Mouse (Mus musculus) thymus, adult 2 months (tissue): ENCODE results near the gene Pnma1. TPM values are rescaled to one million over a fixed set of nuclear protein-coding genes. Genes with fewer than 3 reads are reported as not detected.

Experiments used
- DNase-seq: peaks from one replicate; pipeline ENCODE4 v3.0.0; 2021
- H3K27ac ChIP-seq: fragments of 200-500 bp; 2 replicates; pipeline ENCODE4 v1.5.1; 2012; ENCODE audit warnings: low read length, control low read depth; ENCODE audit not compliant: control insufficient read depth, insufficient read depth
- H3K27me3 ChIP-seq: fragments of 200-500 bp; 2 replicates; pipeline ENCODE4 v1.6.1; 2012; ENCODE audit warnings: mild to moderate bottlenecking, low read length, moderate library complexity, mixed read lengths; ENCODE audit not compliant: control insufficient read depth, insufficient read depth
- H3K36me3 ChIP-seq: fragments of 200-500 bp; 2 replicates; pipeline ENCODE4 v1.6.1; 2012; ENCODE audit warnings: mild to moderate bottlenecking, low read length, moderate library complexity; ENCODE audit not compliant: control insufficient read depth, insufficient read depth
- H3K4me1 ChIP-seq: fragments of 200-500 bp; replicated peaks from 2 replicates; pipeline ENCODE4 v1.6.1; 2012; ENCODE audit warnings: low read length; ENCODE audit not compliant: control insufficient read depth, insufficient read depth
- H3K4me3 ChIP-seq: fragments of 200-500 bp; 2 replicates; pipeline ENCODE4 v1.5.1; 2012; ENCODE audit warnings: mild to moderate bottlenecking, low read length, control low read depth, moderate library complexity; ENCODE audit not compliant: control insufficient read depth, insufficient read depth
- CTCF ChIP-seq: fragments of 200-500 bp; IDR thresholded peaks from 2 replicates; pipeline ENCODE4 v1.5.1; 2012; ENCODE audit warnings: mild to moderate bottlenecking, control low read depth, low read length, moderate library complexity, borderline replicate concordance; ENCODE audit not compliant: control insufficient read depth, poor library complexity, insufficient read depth; ENCODE audit errors: extremely low read depth
- POLR2A ChIP-seq: fragments of 200-500 bp; IDR thresholded peaks from 2 replicates; pipeline ENCODE4 v1.6.1; 2012; ENCODE audit warnings: mild to moderate bottlenecking, low read length, control low read depth, moderate library complexity; ENCODE audit not compliant: control insufficient read depth, poor library complexity, insufficient read depth; ENCODE audit errors: extremely low read depth
- WGBS: fragments of 180-500 bp; shearing (Covaris S2); methylation state at CpG from one replicate; pipeline ENCODE4 v1.1.7; 2018; 5-methylcytosine and 5-hydroxymethylcytosine counted together
- polyA plus RNA-seq: library from polyadenylated mRNA; depleted of rRNA; stranded (reverse); fragments of >200 nt; gene quantifications from 2 replicates; pipeline ENCODE4 v1.2.3, GENCODE M21; 2012; rRNA removed

The Pnma1 gene
- polyA plus RNA-seq, 1 experiment: 0.28 TPM

- no peaks in the 10 kb centered on the region for H3K27me3 ChIP-seq
- no peak overlapping the region for H3K4me3 ChIP-seq
- no peak overlapping the region for H3K27ac ChIP-seq
- no peaks in the 10 kb centered on the region for H3K36me3 ChIP-seq
- H3K4me1 ChIP-seq: no peaks in the 10 kb centered on the region
- no peak for TF ChIP-seq POLR2A
- no peak for TF ChIP-seq CTCF
- DNase-seq: no peak
- 100% methylated on average over 2 of the region's 2 CpGs for WGBS
Measured at GRCm38 (mm10) chr12:84099605-84100004, 48.7 kb downstream of the Pnma1 start.

Other genes with a start within 250 kb of the Pnma1 start
- gene Numb, start 226.6 kb downstream of the Pnma1 start, polyA plus RNA-seq: 42.0 and 44.4 TPM in 2 replicates
- 23.9 and 32.9 TPM in 2 replicates for gene Riox1, start 197.9 kb downstream of the Pnma1 start, polyA plus RNA-seq
- not detected in 2 replicates for gene Heatr4, start 163.6 kb downstream of the Pnma1 start, polyA plus RNA-seq
- 9.1 and 11.2 TPM in 2 replicates for gene Acot2, start 160.6 kb downstream of the Pnma1 start, polyA plus RNA-seq
- 3.6 TPM in 2 replicates for gene Acot1, start 139.0 kb downstream of the Pnma1 start, polyA plus RNA-seq
- gene Acot4, start 110.1 kb downstream of the Pnma1 start, polyA plus RNA-seq: 0.65 and 0.66 TPM in 2 replicates
- not detected in 2 replicates for gene Gm49366, start 109.6 kb downstream of the Pnma1 start, polyA plus RNA-seq
- gene Acot3, start 96.3 kb downstream of the Pnma1 start, polyA plus RNA-seq: not detected in 2 replicates
- 1.1 and 1.6 TPM in 2 replicates for gene Acot5, start 79.2 kb downstream of the Pnma1 start, polyA plus RNA-seq
- 1.5 and 1.6 TPM in 2 replicates for gene Acot6, start 47.8 kb downstream of the Pnma1 start, polyA plus RNA-seq
- 2.2 and 3.0 TPM in 2 replicates for gene Dnal1, start 34.1 kb downstream of the Pnma1 start, polyA plus RNA-seq
- gene Elmsan1, start 70.4 kb upstream of the Pnma1 start, polyA plus RNA-seq: 26.1 and 30.9 TPM in 2 replicates
- gene Ptgr2, start 136.7 kb upstream of the Pnma1 start, polyA plus RNA-seq: 7.4 and 8.1 TPM in 2 replicates
- 59.1 and 59.5 TPM in 2 replicates for gene Zfp410, start 168.4 kb upstream of the Pnma1 start, polyA plus RNA-seq
- 63.3 and 70.5 TPM in 2 replicates for gene Coq6, start 213.2 kb upstream of the Pnma1 start, polyA plus RNA-seq
- gene Fam161b, start 213.3 kb upstream of the Pnma1 start, polyA plus RNA-seq: 0.94 and 1.2 TPM in 2 replicates